Mouse (Mus musculus) olfactory bulb, adult 2 months (tissue): ENCODE results near the gene Gnb5.

Experiments used
- CTCF ChIP-seq: fragments of 200-500 bp; IDR thresholded peaks from 2 replicates; pipeline ENCODE4 v1.5.1; 2012; ENCODE audit warnings: low read depth, mild to moderate bottlenecking, low read length, moderate library complexity; ENCODE audit not compliant: insufficient read depth
- POLR2A ChIP-seq: fragments of 200-500 bp; IDR thresholded peaks from 2 replicates; pipeline ENCODE4 v1.6.1; 2012; ENCODE audit warnings: mild to moderate bottlenecking, low read depth, low read length, moderate library complexity; ENCODE audit not compliant: insufficient read depth

DNA sequence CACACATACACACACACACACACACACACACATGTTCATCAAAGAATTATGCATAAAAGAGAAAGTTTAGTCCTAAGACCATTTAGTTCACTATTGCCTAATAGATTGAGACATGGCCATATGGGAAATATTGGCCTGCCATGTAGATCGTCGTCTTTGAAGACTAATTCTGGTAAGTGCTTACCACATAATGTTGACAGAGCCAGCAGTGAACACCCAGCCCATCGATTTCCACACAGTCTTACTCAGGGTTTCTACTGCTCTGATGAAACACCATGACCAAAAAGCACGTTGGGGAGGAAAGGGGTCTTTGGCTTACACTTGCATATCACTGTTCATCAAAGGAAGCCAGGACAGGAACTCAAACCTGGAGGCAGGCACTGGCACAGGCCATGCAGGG, 36.3 kb downstream of the Gnb5 start:
- TF ChIP-seq POLR2A (no peak), CTCF (no peak)
